Mouse (Mus musculus): ENCODE measurements around the gene Aip.

DNA sequence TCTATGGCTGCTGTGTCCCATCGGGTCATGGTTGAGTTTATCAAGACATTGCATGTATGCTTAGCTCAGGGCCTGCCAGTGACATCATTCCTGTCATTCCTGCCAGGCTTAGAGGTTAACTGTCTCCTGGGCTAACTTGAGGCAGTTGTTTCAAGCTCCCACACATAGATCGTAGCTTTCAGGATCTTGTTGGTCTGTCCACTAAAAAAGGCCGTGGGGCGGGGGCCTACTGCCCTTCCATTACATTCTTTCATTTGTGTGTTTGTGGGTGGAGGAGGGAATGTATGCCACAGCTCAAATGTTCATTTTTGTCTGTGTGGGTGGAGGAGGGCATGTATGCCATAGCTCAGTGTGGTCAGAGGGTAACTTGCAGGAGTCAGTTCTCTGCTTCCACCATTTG is 4.4 kb upstream of the Aip start:
- TF ChIP-seq POLR2A (IDR thresholded peaks at IDR 0.05; ENCODE audit: borderline replicate concordance, control insufficient read depth, low read depth, low read length) (no peak), CTCF (IDR thresholded peaks at IDR 0.05; ENCODE audit: control insufficient read depth, insufficient read depth, low read length) (no peak)
